Mouse (Mus musculus) bone marrow macrophage, adult 2 months (primary cell): ENCODE measurements around the gene Mrpl42.

Source experiments
- CTCF ChIP-seq: IDR thresholded peaks from 2 replicates; pipeline ENCODE4 v1.5.1; 2012; ENCODE audit warnings: low read depth, mild to moderate bottlenecking, low read length, moderate library complexity
- POLR2A ChIP-seq: IDR thresholded peaks from 2 replicates; pipeline ENCODE4 v1.6.1; 2012; ENCODE audit warnings: mild to moderate bottlenecking, low read depth, low read length, borderline replicate concordance

DNA sequence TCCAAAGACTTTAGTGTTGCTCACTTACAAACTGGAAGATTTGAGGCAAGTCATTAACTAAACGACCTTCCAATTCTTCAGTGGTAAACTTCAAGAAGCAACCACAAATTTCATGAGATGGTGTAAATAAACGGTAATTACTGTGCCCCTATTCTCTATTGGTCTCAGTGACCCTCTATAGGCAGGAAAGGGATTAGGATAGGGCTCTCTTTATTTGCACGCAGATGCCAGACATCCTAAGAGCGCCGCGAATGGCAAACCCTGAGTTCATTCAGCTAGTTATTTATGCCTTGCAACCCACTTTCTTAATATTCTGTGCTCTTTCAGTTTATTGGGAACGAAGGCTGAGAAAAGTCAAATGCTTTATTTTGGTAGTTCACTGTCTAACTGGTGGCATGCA is 707 bp downstream of the Mrpl42 start:
- TF ChIP-seq CTCF (no peak), POLR2A (no peak)
